Mouse (Mus musculus) gastrocnemius, adult 8-10 months (tissue): Measurements from ENCODE around the gene Atxn7l1. TPM values are rescaled to one million over a fixed set of nuclear protein-coding genes. Genes with fewer than 3 reads are reported as not detected.

ENCODE experiments used
- DNase-seq, 2 experiments: peaks; one replicate each; pipeline ENCODE4 v3.0.0; 2022; ENCODE audit warnings: low spot score in 2 of 2
- total RNA-seq, 4 experiments: library from RNA; stranded (reverse); gene quantifications; 2 replicates each; pipeline ENCODE4 v1.2.4; 2022

Atxn7l1 gene
- total RNA-seq, 4 experiments from 2014 or later = 13.4 to 18.9 (median 15.7) TPM

GRCm38 (mm10) chr12:33315804-33316203, 168.3 kb downstream of the Atxn7l1 start:
- no peak for DNase-seq

DNA sequence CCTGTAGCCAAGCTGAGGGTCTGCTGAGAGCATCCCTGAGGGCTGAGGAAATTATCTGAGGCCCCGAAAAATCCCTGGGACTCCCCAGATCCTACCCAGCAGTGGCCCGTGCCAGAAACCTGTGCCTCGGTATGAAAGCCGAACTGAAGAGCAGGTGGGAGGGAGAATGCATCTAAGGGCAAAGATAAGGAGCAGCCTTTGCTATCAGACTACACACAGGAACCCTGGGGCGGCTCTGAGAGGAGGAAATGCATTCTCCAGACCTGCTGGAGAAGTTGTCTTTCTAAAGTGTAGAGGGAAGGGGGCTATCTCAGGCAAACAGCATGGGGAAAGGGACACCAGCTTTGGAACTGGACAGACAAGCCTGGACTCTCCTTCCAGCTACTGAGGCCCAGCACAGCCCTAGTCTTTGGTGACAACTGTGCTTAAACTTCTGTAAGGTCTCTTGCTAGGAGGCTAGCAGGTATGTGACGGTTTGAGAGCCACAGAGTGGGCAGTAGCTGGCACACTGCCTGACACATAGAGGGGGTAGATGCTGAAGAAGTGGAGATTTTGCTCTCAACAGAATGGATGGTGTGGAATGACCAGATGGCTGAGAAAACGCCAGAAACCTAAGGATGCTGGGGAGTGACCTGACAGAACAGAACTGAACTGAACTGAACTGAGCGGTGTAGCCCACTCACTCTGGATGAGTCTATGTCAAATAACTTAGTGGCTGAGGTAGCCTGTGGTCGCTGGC, 170.5 kb downstream of the Atxn7l1 start:
- no peak for DNase-seq

DNA sequence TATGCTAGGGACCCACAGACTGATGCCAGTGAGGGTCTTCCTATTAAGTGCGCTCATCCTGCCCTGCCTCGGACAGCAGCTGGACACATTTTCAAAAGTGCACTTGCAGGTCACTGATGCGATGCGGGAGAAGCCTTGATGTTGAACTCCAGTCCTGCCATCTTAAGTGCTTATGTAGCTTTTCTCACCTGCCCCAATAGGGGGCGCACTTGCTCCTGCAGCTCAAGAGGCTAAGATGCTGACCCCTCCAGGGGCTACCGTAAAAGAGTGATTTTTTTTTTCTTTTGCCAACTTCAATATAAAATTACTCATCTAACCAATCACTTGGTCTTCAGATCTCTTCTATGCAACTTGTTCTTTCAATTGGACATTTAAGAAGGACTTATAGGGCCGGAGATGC, 175.1 kb downstream of the Atxn7l1 start:
- DNase-seq = no peak

GRCm38 (mm10) chr12:33323821-33324220, 176.3 kb downstream of the Atxn7l1 start:
- DNase-seq = no peak

GRCm38 (mm10) chr12:33325424-33325823, 177.9 kb downstream of the Atxn7l1 start:
- DNase-seq = no peak

DNA sequence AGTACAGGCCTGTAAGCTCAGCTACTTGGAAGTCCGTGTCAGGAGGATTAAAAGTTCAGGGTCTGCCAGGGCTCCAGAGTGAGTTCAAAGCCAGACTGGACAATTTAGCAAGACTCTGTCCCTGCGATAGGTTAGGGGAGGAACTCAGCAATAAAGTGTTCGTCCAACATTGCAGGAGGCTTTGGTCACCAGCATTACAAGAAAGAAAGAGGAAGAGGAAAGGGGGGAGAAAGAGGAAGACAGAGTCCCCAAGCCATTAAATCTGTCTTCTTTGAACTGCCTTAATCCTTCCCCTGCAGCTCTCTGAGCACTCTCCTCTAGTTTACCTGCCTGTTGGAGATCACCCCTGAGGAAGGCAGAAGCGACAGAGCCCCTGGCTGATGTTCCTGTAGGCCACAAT, 184.6 kb downstream of the Atxn7l1 start:
- DNase-seq = no peak

DNA sequence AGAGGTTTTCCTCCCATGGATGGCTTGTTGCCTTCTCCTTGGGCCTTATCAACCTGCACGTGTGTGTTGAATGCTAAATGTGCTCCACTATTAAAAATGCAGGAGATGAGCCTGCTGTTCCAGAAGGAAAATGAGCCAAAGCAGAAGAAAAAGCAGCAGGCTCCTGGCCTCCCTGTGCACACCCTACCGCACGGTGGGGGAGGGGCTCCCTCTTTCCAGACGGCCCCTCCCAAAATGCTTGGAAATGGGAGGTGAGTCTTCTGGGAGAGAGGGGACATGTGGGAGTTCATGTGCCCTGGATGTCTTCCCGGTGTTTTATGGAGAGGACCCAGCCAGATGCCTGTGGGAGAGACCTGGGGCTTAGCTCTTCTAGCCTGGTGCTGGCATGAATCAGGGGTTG, 185.3 kb downstream of the Atxn7l1 start:
- no peak for DNase-seq

DNA sequence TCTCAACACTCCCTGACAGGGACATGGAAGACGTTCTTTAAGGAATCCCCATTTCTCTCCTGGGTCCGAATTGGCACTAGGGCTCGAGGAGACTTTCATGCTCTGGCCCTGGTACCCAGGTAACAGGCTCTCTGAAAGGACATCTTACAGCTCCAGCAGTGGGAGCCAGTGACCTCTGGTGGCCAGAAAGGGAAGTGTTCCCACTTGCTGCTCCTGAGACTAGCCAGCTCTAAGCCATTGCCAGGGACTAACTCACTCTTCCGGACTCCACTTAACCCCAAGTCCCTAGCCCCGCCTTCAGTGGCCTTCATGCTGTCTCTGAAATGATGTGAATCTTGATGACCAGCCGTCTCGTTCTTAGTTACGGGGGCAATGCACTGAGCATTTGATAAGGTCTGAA, 186.4 kb downstream of the Atxn7l1 start:
- DNase-seq = peak; percentile 82 to 87

DNA sequence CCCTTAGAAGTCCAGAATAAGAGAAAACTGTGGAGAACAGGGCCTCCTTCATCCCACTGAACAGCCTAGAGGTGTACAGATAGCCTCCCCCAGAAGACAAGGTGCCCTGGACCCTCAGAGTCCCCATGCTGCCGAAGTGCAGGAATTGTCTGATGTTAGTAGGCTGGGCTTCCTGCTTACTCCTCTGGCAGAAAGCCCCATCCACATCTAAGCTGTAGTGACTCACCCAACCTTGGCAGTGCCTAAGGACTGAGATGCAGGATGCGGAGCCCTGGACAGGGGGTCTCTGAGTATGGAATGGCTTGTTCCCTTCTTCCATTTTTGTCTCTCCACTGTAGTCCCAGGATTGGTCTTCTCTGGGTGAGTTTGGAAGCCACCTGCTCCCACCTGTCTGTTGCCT, 187.0 kb downstream of the Atxn7l1 start:
- no peak for DNase-seq

GRCm38 (mm10) chr12:33334951-33335350, 187.5 kb downstream of the Atxn7l1 start:
- DNase-seq = no peak

DNA sequence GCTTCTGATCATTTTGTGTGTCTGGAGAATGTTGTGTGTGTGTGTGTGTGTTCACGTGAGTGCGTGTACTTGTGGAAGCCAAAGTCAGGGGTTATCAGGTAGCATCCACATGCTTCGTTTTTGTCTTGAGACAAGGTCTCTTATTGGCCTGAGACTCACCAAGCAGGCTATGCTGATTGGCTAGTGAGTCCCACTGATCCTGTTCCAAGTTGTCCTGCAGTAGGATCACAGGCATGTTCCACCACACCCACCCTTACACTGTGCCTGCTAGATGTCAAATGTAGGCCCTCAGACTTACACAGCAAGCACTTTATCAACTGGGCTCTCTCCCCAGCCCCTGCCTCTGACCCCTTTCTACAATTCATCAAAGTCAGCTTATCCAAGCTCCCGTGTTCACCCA, 187.9 kb downstream of the Atxn7l1 start:
- no peak for DNase-seq

GRCm38 (mm10) chr12:33336561-33337125, 189.2 kb downstream of the Atxn7l1 start:
- DNase-seq = no peak

DNA sequence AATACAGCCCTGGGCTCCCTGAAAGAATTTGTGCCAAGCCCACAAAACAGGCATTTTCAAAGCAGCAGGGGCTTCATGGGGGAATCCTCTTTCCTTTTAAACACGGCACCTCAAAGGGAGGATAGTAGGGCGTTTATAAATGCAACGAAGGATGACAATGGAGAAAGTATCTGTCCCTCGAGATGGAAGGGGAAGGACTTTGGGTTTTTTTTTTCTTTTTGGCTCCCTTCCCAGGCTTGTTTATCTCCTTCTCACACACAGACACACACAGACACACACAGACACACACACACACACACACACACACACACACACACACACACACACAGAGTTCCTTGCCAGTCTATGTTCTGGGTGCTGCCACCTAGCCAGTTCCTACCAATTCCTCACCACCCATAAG, 189.8 kb downstream of the Atxn7l1 start:
- DNase-seq = no peak

DNA sequence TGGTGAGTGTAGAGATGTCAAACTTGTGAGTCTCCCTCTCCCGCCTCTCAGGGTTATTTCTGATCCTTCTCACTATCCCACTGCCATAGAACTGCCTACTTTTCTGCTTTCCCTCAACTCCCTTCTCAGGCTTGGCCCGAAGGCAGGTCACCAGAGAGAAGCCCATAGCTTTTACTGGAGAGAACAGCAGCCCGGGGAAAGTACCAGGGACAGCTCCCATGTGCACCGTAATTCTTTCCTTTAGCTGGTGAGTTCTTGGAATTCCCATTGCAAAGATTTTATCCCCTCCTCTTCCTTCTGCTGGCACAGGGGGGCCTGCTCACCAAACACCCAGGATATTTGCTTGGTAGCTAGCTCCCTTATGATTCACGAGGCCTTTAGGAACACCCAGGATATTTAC, 190.7 kb downstream of the Atxn7l1 start:
- no peak for DNase-seq

GRCm38 (mm10) chr12:33339822-33340221, 192.3 kb downstream of the Atxn7l1 start:
- no peak for DNase-seq

GRCm38 (mm10) chr12:33340698-33341097, 193.2 kb downstream of the Atxn7l1 start:
- no peak for DNase-seq

DNA sequence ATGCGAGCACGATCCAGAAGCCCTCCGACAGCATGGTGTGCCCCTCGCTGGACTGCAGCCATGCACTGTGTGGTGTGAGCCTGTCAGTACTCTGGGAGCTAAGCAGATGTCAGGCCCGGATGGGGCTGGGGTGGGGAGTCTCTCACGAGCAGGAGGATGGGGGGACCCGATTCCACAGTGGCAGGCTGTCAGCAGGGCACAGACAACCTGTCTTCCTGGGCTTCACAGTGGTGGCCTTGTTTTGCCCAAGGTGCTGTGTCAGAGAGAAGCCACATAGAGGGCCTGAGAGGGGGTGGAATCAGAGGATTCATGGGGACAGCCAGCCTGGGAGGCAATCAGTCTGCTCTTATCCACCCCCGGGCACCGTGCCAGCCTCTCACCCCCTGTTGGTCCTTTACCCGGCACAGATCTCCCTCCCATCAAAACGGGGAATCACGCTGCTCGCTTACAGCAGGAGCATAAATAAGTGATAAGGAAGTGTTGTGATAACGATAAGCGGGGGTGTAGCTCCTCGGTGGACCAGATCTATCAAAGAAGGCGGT, 193.9 kb downstream of the Atxn7l1 start:
- no peak for DNase-seq

GRCm38 (mm10) chr12:33344970-33345772, 197.7 kb downstream of the Atxn7l1 start:
- no peak for DNase-seq

GRCm38 (mm10) chr12:33345773-33346435, 198.4 kb downstream of the Atxn7l1 start:
- no peak for DNase-seq

GRCm38 (mm10) chr12:33352671-33353070, 205.2 kb downstream of the Atxn7l1 start:
- peak in 1 of 2 experiments; percentile 21 for DNase-seq

DNA sequence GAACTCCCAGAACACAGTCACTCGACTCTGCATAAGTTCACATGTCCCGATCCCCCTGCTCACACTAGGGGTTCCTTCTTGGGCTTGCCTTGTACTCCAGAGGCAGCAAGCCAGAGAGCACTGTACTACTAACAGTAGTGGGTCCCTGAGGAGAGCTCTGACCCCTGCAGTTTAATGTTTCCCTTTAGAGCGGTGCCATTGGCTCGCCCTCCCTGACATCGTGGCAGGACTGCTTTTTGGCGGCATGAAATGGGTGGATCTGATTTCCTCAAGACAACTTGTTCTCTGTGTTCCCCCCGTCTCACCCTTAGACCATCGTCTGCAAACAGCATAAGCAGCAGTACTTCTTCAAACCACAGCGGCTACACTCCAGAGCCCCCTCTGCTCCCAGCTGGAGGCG, 210.9 kb downstream of the Atxn7l1 start:
- peak in 1 of 2 experiments; percentile 29 for DNase-seq

- DNase-seq = no peak
Measured at GRCm38 (mm10) chr12:33359209-33359608, 211.7 kb downstream of the Atxn7l1 start.
